Mouse (Mus musculus) lung, postnatal 0 days (tissue): ENCODE results near the gene Gipc2.

Experiments
- CTCF ChIP-seq: IDR thresholded peaks from 2 replicates; pipeline ENCODE4 v1.5.1; 2016; ENCODE audit warnings: antibody characterized with exemption, mild to moderate bottlenecking
- EP300 ChIP-seq: IDR thresholded peaks from 2 replicates; pipeline ENCODE4 v1.6.1; 2016; ENCODE audit warnings: antibody characterized with exemption, mild to moderate bottlenecking, control low read depth

DNA sequence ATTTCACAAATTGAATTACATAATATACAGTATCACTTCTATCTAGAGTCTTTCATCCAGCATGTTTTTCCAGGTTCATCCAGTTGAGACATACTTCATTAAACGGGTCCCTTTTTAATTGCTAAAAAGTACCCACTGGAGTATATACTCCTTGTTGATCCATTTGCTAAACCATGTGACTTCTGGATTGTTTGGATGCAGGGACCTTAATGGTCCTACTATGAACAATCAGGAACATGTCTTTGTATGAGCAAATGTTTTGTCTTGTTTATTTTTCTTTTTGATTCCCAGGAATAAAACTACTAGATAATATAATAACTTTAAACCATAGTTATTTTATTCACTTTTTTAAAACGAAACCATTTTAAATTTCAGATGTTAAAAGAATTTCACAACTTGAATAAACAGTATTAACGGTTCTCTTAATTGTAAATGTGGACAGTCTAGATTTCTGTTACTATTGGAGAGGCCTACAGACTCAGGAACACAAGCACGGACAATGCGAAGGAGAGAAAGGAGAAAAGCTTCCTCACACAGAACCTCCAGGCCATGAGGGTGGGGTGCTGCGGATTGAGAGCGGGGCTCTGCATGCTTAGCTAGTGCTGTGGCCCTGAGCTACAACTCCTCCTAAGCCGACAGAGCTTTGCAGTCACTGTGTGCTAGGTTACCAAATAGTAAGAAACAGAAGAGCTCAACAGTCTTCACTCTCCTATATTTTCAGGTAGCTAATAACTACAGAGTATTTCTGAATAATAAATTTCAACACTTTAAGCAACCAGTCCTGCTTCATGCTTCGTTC lies 24.8 kb upstream of the Gipc2 start:
- TF ChIP-seq EP300 (no peak), CTCF (no peak)
